Mouse (Mus musculus): Measurements from ENCODE around the gene Traf3ip1.

- TF ChIP-seq CTCF (IDR thresholded peaks at IDR 0.05; ENCODE audit: insufficient read depth, low read depth, low read length) (no peak), POLR2A (IDR thresholded peaks at IDR 0.05; ENCODE audit: insufficient read depth, low read depth, low read length) (no peak)
Measured at GRCm38 (mm10) chr1:91492740-91493139, 1.7 kb upstream of the Traf3ip1 start.
